Mouse (Mus musculus): ENCODE data around the gene Cntnap1. TPM values are rescaled to one million over a fixed set of nuclear protein-coding genes. Genes with fewer than 3 reads are reported as not detected.

Cntnap1 gene
- polyA plus RNA-seq, 1 experiment from 2014 or later: 1.2 TPM

- H3K4me2 ChIP-seq: peak overlapping the region; percentile 67
- peak overlapping the region; percentile 39 for H3K4me3 ChIP-seq
- H3K9ac ChIP-seq: peak overlapping the region; percentile 56; the same call in 1 of the 2 replicates
- no peak for ATAC-seq (ENCODE audit: insufficient number of reproducible peaks, insufficient read depth, low FRiP score, low TSS enrichment, low read depth)
- H3K36me3 ChIP-seq: no peaks in the 10 kb centered on the region
- peaks cover 78% of the 10 kb centered on the region for H3K27me3 ChIP-seq
- 6% methylated on average over 11 of the region's 11 CpGs for WGBS
- H3K27ac ChIP-seq: no peak overlapping the region
- peaks cover 79% of the 10 kb centered on the region for H3K4me1 ChIP-seq
- H3K9me3 ChIP-seq: no peaks in the 10 kb centered on the region
These were observed 2.8 kb downstream of the Cntnap1 start for GRCm38 (mm10) chr11:101173112-101173511.

DNA sequence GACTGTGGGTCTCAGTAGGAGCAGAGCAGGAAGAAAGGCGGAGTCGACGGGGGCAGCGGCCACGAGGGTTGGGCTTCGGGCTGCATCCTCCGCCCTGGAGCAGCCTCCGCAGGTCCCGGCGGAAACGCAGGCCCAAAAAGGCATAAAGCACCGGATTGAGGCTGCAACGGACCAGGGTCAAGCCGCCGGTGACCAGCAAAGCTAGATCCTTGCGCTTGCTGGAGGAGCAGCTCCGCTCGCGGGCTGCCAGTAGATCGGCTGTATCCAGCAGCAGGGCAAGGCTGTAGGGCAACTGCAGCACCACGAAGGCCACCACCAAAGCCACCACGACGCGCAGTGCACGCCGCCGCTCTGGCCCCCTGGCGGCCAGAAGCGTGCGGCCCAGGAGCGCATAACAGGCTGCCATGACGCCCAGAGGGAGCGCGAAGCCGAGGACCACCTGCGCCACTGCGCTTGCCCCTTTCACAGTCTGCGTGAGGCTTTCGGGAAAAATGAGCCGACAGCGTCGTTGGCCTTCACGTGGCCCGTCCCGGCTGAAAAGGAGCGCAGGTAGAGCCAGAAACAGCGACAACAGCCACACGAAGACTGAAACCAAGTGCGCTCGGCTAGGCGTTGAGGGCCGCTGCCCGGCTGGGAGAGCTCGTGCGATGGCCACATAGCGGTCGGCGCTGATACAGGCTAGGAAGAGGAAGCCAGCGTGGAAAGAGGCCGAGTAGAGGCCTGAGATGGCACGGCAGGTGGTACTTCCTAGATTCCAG is 3.5 kb downstream of the Cntnap1 start:
- H3K9ac ChIP-seq: peak overlapping the region; percentile 56
- peak overlapping the region; percentile 39 for H3K4me3 ChIP-seq
- no peaks in the 10 kb centered on the region for H3K9me3 ChIP-seq
- ATAC-seq (ENCODE audit: insufficient number of reproducible peaks, insufficient read depth, low FRiP score, low TSS enrichment, low read depth): no peak; the same call in 1 of the 2 replicates
- H3K4me1 ChIP-seq: peaks cover 80% of the 10 kb centered on the region
- peak overlapping the region; percentile 67 for H3K4me2 ChIP-seq
- WGBS: 1% methylated on average over 61 of the region's 61 CpGs
- H3K27me3 ChIP-seq: peaks cover 78% of the 10 kb centered on the region
- H3K36me3 ChIP-seq: no peaks in the 10 kb centered on the region
- peak overlapping the region; percentile 51; the same call in 1 of the 2 replicates for H3K27ac ChIP-seq

- peak overlapping the region; percentile 67 for H3K4me2 ChIP-seq
- peaks cover 78% of the 10 kb centered on the region for H3K27me3 ChIP-seq
- peak overlapping the region; percentile 56 for H3K9ac ChIP-seq
- WGBS: 26% methylated on average over 9 of the region's 9 CpGs
- H3K4me3 ChIP-seq: peak overlapping the region; percentile 39
- no peaks in the 10 kb centered on the region for H3K9me3 ChIP-seq
- no peak overlapping the region for H3K27ac ChIP-seq
- H3K36me3 ChIP-seq: no peaks in the 10 kb centered on the region
- no peak for ATAC-seq (ENCODE audit: insufficient number of reproducible peaks, insufficient read depth, low FRiP score, low TSS enrichment, low read depth)
- H3K4me1 ChIP-seq: peaks cover 74% of the 10 kb centered on the region
These were observed 4.0 kb downstream of the Cntnap1 start for GRCm38 (mm10) chr11:101174389-101174745.

DNA sequence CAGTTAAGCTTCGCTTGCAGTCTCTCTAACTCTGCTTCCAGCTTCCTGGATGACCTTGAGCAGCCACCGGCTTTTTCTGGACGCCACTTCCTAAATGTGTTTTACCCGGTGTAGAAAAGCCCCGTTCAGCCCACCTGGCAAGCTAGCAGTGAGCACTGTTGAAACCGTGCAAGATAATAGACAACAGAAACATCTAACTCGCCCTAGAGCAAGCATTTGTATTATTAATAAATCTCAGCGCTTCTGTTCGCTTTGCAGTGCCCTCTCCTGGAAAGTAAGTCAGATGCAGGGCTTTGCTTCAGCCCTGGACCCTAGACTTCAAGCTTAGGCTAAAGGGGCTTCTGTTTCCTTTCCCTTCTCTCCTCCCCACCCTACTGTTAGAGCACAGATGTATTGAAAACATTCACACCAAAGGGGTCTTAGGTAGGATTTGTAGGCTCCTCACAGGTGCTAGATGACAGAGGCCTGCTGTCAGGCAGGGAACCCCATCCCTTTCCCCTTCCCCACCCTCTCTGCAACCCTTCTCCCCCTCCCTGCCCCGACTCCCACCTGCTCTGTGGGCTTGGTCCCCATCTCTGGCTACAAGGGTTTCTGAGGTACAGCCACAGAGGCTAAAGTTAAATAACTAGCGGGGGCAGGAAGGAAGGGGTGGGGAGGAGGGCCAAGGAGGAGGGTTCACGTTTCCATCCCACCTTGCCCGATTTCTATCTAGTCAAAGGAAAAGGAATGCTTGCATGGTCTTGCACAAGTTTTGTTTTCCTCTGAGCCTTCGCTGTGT is 4.7 kb downstream of the Cntnap1 start, which contains the start of gene Ccr10:
Gene Ccr10, minus strand, starts transcription at position 593 of the 778 bp plus-strand sequence.
- H3K36me3 ChIP-seq: no peaks in the 10 kb centered on the region
- no peak for ATAC-seq (ENCODE audit: insufficient number of reproducible peaks, insufficient read depth, low FRiP score, low TSS enrichment, low read depth)
- peak within 1 kb of the TSS; percentile 56; the same call in 1 of the 2 replicates for H3K9ac ChIP-seq
- H3K4me2 ChIP-seq: peak within 1 kb of the TSS; percentile 67
- H3K4me3 ChIP-seq: peak within 1 kb of the TSS; percentile 39
- H3K9me3 ChIP-seq: no peaks in the 10 kb centered on the region
- peaks cover 68% of the 10 kb centered on the region for H3K4me1 ChIP-seq
- H3K27me3 ChIP-seq: peaks cover 76% of the 10 kb centered on the region
- WGBS: 12% methylated on average over 14 of the region's 14 CpGs
- no peak within 1 kb of the TSS for H3K27ac ChIP-seq

DNA sequence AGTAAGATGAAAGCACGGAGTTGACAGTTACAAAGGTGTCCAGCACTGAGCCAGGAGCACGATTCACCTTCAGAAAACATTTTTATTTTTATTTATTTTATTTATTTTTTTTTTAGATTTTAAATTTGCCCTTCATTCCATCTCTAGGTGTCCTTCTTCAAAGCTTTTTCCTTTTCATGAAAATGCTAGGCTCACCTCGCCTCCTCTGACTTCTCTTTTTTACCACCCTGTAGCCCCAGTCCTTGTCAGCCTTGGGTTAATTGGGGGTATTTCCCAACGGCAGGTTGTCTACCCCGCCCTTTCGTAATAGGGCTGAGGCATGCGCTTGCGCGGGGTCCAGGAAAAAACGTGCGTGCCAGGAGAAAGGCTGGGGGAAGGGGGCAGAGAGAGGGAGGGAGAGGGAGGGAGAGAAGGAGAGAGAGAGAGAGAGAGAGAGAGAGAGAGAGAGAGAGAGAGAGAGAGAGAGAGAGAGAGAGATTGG is 5.4 kb downstream of the Cntnap1 start:
- Histone ChIP-seq H3K36me3 (no peaks in the 10 kb centered on the region), H3K4me1 (peaks cover 62% of the 10 kb centered on the region), H3K27ac (no peak overlapping the region), H3K9me3 (no peaks in the 10 kb centered on the region), H3K9ac (0 out of 2 replicates have a peak overlapping the region, but pooled peaks have one; percentile 7), H3K27me3 (peaks cover 75% of the 10 kb centered on the region), H3K4me2 (peak overlapping the region; percentile 57), H3K4me3 (peak overlapping the region; percentile 35)
- no peak for ATAC-seq (ENCODE audit: insufficient number of reproducible peaks, insufficient read depth, low FRiP score, low TSS enrichment, low read depth)
- 7% methylated on average over 11 of the region's 11 CpGs for WGBS

DNA sequence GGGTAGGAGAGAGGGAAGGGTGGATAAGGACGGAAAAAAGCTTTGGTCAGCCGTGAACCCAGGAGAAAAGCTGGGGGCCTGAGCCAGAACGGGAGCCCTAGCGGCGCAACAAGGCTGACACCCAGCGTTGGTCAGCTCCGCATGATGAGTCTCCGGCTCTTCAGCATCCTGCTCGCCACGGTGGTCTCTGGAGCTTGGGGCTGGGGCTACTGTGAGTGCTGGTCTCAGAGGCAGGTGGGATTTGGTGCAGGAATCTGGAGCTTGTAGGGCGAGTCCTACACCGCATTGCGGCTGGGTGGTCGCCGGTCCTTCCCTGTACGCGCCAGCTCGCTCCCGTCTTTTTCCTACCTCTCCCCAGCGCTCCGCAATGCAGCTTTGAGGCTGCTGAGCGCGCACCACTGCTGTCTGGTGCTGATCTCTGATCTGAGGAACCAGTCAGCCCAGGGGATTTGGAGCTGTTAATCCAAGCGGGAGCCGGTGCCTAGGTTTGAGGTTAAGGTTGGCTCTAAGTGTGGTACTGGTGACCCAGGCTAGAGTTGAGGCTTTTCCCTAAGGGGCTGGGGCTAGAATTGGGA is 5.9 kb downstream of the Cntnap1 start:
- peaks cover 61% of the 10 kb centered on the region for H3K4me1 ChIP-seq
- under 1% methylated on average over 25 of the region's 25 CpGs for WGBS

GRCm38 (mm10) chr11:101176933-101177773 is 6.8 kb downstream of the Cntnap1 start:
- Histone ChIP-seq H3K9ac (no peak overlapping the region), H3K4me3 (peak overlapping the region; percentile 35; the same call in 1 of the 2 replicates), H3K27ac (no peak overlapping the region), H3K9me3 (no peaks in the 10 kb centered on the region), H3K27me3 (peaks cover 75% of the 10 kb centered on the region), H3K4me2 (peak overlapping the region; percentile 57), H3K36me3 (no peaks in the 10 kb centered on the region), H3K4me1 (peaks cover 56% of the 10 kb centered on the region)
- ATAC-seq (ENCODE audit: insufficient number of reproducible peaks, insufficient read depth, low FRiP score, low TSS enrichment, low read depth): no peak
- WGBS: 19% methylated on average over 22 of the region's 22 CpGs

More for the DNA sequence above, 5.9 kb downstream of the Cntnap1 start:
- Histone ChIP-seq H3K36me3 (no peaks in the 10 kb centered on the region), H3K27me3 (peaks cover 75% of the 10 kb centered on the region), H3K9me3 (no peaks in the 10 kb centered on the region), H3K9ac (0 out of 2 replicates have a peak overlapping the region, but pooled peaks have one; percentile 7), H3K27ac (no peak overlapping the region), H3K4me3 (peak overlapping the region; percentile 35), H3K4me2 (peak overlapping the region; percentile 57)
- no peak for ATAC-seq (ENCODE audit: insufficient number of reproducible peaks, insufficient read depth, low FRiP score, low TSS enrichment, low read depth)

DNA sequence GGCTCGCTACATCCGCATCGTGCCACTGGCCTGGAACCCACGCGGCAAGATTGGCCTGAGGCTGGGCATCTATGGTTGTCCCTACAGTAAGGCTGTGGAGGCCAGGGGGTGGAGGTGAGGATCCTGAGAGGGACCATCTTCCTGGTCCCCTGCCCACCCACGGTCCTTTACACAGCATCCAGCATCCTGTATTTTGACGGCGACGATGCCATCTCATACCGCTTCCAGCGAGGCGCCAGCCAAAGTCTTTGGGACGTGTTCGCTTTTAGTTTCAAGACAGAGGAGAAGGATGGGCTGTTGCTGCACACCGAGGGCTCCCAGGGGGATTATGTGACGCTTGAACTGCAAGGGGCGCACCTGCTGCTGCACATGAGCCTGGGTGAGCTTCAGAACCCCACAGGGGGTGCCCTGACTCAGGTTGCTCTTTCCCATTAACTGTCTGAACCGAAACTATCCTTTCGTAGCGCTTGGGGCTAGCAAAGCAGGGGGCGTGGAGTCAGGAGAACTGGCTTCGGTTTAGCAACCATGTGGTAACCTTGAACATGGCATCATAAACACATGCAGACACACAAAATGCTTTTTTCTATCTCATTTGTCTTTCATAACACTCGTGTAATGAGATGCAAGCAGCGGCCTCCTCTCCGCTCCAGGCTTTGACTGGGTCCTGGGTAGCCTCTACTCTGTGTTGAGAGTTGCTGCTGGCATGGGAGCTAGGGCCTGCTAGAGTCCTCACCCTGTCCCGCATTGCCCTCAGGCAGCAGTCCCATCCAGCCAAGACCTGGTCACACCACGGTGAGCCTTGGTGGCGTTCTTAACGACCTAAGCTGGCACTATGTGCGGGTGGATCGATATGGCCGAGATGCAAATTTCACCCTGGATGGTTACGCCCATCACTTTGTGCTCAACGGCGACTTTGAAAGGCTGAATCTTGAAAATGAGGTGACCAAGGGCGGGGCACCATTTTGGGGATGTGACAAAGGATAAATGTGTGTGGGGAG is 8.0 kb downstream of the Cntnap1 start:
- no peaks in the 10 kb centered on the region for H3K9me3 ChIP-seq
- H3K4me3 ChIP-seq: 0 out of 2 replicates have a peak overlapping the region, but pooled peaks have one; percentile 2
- peak overlapping the region; percentile 34 for H3K4me2 ChIP-seq
- peaks cover 69% of the 10 kb centered on the region for H3K27me3 ChIP-seq
- H3K27ac ChIP-seq: no peak overlapping the region
- H3K36me3 ChIP-seq: no peaks in the 10 kb centered on the region
- 48% methylated on average over 36 of the region's 36 CpGs for WGBS
- peak overlapping the region; percentile 36; the same call in 1 of the 2 replicates for H3K9ac ChIP-seq
- ATAC-seq (ENCODE audit: insufficient number of reproducible peaks, insufficient read depth, low FRiP score, low TSS enrichment, low read depth): no peak
- H3K4me1 ChIP-seq: peaks cover 46% of the 10 kb centered on the region

- Histone ChIP-seq H3K4me3 (no peak overlapping the region), H3K9ac (no peak overlapping the region), H3K27ac (no peak overlapping the region), H3K36me3 (no peaks in the 10 kb centered on the region), H3K9me3 (no peaks in the 10 kb centered on the region), H3K27me3 (peaks cover 59% of the 10 kb centered on the region), H3K4me1 (peaks cover 37% of the 10 kb centered on the region), H3K4me2 (no peak overlapping the region)
- ATAC-seq (ENCODE audit: insufficient number of reproducible peaks, insufficient read depth, low FRiP score, low TSS enrichment, low read depth): no peak
- 77% methylated on average over 15 of the region's 15 CpGs for WGBS
These were observed 9.0 kb downstream of the Cntnap1 start for GRCm38 (mm10) chr11:101179306-101179705.

DNA sequence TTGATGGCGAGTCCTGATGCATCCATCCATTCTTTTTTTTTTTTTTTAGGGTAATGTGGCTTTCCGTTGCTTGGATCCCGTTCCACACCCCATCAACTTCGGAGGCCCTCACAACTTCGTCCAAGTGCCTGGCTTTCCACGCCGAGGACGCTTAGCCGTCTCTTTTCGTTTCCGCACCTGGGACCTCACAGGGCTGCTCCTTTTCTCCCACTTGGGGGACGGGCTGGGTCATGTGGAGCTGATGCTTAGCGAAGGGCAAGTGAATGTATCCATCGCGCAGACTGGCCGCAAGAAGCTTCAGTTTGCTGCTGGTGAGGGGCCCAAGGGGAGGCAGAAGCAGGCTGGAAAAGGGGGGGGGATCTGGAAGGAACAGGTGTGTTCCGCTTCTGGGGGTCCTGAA is 9.9 kb downstream of the Cntnap1 start:
- no peak overlapping the region for H3K9ac ChIP-seq
- peaks cover 50% of the 10 kb centered on the region for H3K27me3 ChIP-seq
- H3K36me3 ChIP-seq: no peaks in the 10 kb centered on the region
- no peak for ATAC-seq (ENCODE audit: insufficient number of reproducible peaks, insufficient read depth, low FRiP score, low TSS enrichment, low read depth)
- no peaks in the 10 kb centered on the region for H3K9me3 ChIP-seq
- peaks cover 27% of the 10 kb centered on the region for H3K4me1 ChIP-seq
- 60% methylated on average over 17 of the region's 17 CpGs for WGBS
- H3K4me2 ChIP-seq: no peak overlapping the region
- H3K4me3 ChIP-seq: no peak overlapping the region
- H3K27ac ChIP-seq: no peak overlapping the region
